Mouse (Mus musculus) kidney, adult 2 months (tissue): ENCODE results near the gene Dedd.

Experiments
- CTCF ChIP-seq: fragments of 200-500 bp; conservative IDR thresholded peaks from 2 replicates; pipeline ENCODE4 v1.5.1; 2011; ENCODE audit warnings: low read depth, mild to moderate bottlenecking, control low read depth, low read length, moderate library complexity, mixed read lengths; ENCODE audit not compliant: insufficient read depth, insufficient read length
- POLR2A ChIP-seq: fragments of 200-500 bp; IDR thresholded peaks from one replicate; pipeline ENCODE4 v1.6.1; 2011; ENCODE audit warnings: low read depth, low read length, control low read depth

- TF ChIP-seq CTCF (no peak), POLR2A (no peak)
These were observed 43.9 kb downstream of the Dedd start for GRCm38 (mm10) chr1:171372880-171373279.
